Mouse (Mus musculus) forebrain, embryonic 16.5 days (tissue): ENCODE results near the gene Acp4. TPM values are rescaled to one million over a fixed set of nuclear protein-coding genes. Genes with fewer than 3 reads are reported as not detected.
"Not testable (repeated sequence)": the region's sequence is repeated elsewhere in the genome, so short reads cannot be mapped to it uniquely, and the experiment has no call there.

Source experiments
- ATAC-seq: fragments of 200-750 bp; cut with Nextera tagmentation; 2 replicates; pipeline ENCODE4 v1.8.0; 2017; ENCODE audit warnings: mild to moderate bottlenecking, moderate library complexity
- H3K27ac ChIP-seq: fragments of 300-500 bp; sonication (generic); 2 replicates; pipeline ENCODE4 v1.5.1; 2014; ENCODE audit warnings: low read length, control low read depth
- H3K27me3 ChIP-seq: fragments of 300-500 bp; sonication (generic); replicated peaks from 2 replicates; pipeline ENCODE4 v1.6.1; 2014; ENCODE audit warnings: low read length; ENCODE audit not compliant: control insufficient read depth, insufficient read depth
- H3K36me3 ChIP-seq: fragments of 300-500 bp; sonication (generic); 2 replicates; pipeline ENCODE4 v1.6.1; 2014; ENCODE audit not compliant: control insufficient read depth, insufficient read depth
- H3K4me1 ChIP-seq: fragments of 300-500 bp; sonication (generic); replicated peaks from 2 replicates; pipeline ENCODE4 v1.6.1; 2014; ENCODE audit warnings: low read length; ENCODE audit not compliant: control insufficient read depth, insufficient read depth
- H3K4me2 ChIP-seq: fragments of 300-500 bp; sonication (generic); 2 replicates; pipeline ENCODE4 v1.6.1; 2014; ENCODE audit warnings: mild to moderate bottlenecking, low read length, control low read depth
- H3K4me3 ChIP-seq: fragments of 300-500 bp; sonication (generic); replicated peaks from 2 replicates; pipeline ENCODE4 v1.5.1; 2014; ENCODE audit warnings: mild to moderate bottlenecking, low read length, control low read depth
- H3K9ac ChIP-seq: fragments of 300-500 bp; sonication (generic); replicated peaks from 2 replicates; pipeline ENCODE4 v1.6.1; 2014; ENCODE audit warnings: low read depth, low read length, control low read depth
- H3K9me3 ChIP-seq: fragments of 300-500 bp; sonication (generic); 2 replicates; pipeline ENCODE4 v1.6.1; 2016; ENCODE audit warnings: low read length; ENCODE audit not compliant: control insufficient read depth
- WGBS: fragments of 180-500 bp; shearing (Covaris S2); extraction: QIAGEN DNeasy Blood & Tissue Kit; methylation state at CpG from one replicate; pipeline ENCODE4 v1.1.7; 2014; 5-methylcytosine and 5-hydroxymethylcytosine counted together
- polyA plus RNA-seq: library from polyadenylated mRNA; unstranded; fragments of >200 nt; fragmentation: Nextera tagmentation; extraction: Ambion mirVana; gene quantifications from 2 replicates; pipeline ENCODE4 v1.2.1, GENCODE M21; 2015

The Acp4 gene
- not detected in 2 replicates for polyA plus RNA-seq

GRCm38 (mm10) chr7:44257278-44257677, at the start of gene Acp4:
Gene Acp4, minus strand, starts transcription at chr7:44257378.
- no peak for ATAC-seq

GRCm38 (mm10) chr7:44306516-44307240, 49.5 kb upstream of the Acp4 start, which contains the start of gene Clec11a:
Gene Clec11a, minus strand, starts transcription at chr7:44306902.
- H3K4me1 ChIP-seq: peaks cover 28% of the 10 kb centered on the region
- no peaks in the 10 kb centered on the region for H3K36me3 ChIP-seq
- no peaks in the 10 kb centered on the region for H3K27me3 ChIP-seq
- H3K4me2 ChIP-seq: peak within 1 kb of the TSS; percentile 87
- peak within 1 kb of the TSS; percentile 78; the same call in 1 of the 2 replicates for H3K4me3 ChIP-seq
- no peak for ATAC-seq
- WGBS: 66% methylated on average over 6 of the region's 6 CpGs
- peak within 1 kb of the TSS; percentile 35; the same call in 1 of the 2 replicates for H3K27ac ChIP-seq
- H3K9me3 ChIP-seq: no peaks in the 10 kb centered on the region
- no peak within 1 kb of the TSS; the same call in 1 of the 2 replicates for H3K9ac ChIP-seq

More at GRCm38 (mm10) chr7:44257278-44257677, at the start of gene Acp4:
- Histone ChIP-seq H3K27me3 (peaks cover 4% of the 10 kb centered on the region; the same call in 1 of the 2 replicates), H3K27ac (no peak within 1 kb of the TSS), H3K4me1 (0 out of 2 replicates have a peak, but pooled peaks cover 3% of the 10 kb centered on the region), H3K36me3 (peaks cover 7% of the 10 kb centered on the region), H3K4me2 (no peak within 1 kb of the TSS), H3K4me3 (no peak within 1 kb of the TSS), H3K9me3 (no peaks in the 10 kb centered on the region), H3K9ac (no peak within 1 kb of the TSS)
- 79% methylated on average over 4 of the region's 4 CpGs for WGBS

- H3K27ac ChIP-seq: peak overlapping the region; percentile 35; the same call in 1 of the 2 replicates
- H3K4me3 ChIP-seq: peak overlapping the region; percentile 78
- no peak for ATAC-seq
- H3K36me3 ChIP-seq: no peaks in the 10 kb centered on the region
- H3K4me1 ChIP-seq: peaks cover 18% of the 10 kb centered on the region
- H3K4me2 ChIP-seq: peak overlapping the region; percentile 87
- WGBS: 6% methylated on average over 16 of the region's 16 CpGs
- no peaks in the 10 kb centered on the region for H3K27me3 ChIP-seq
- H3K9me3 ChIP-seq: no peaks in the 10 kb centered on the region
- H3K9ac ChIP-seq: no peak overlapping the region; the same call in 1 of the 2 replicates
These were observed 48.5 kb upstream of the Acp4 start for GRCm38 (mm10) chr7:44305686-44306085.

- no peaks in the 10 kb centered on the region for H3K9me3 ChIP-seq
- no peaks in the 10 kb centered on the region for H3K27me3 ChIP-seq
- H3K4me3 ChIP-seq: peak overlapping the region; percentile 78
- H3K4me1 ChIP-seq: peaks cover 14% of the 10 kb centered on the region
- under 1% methylated on average over 49 of the region's 49 CpGs for WGBS
- peak overlapping the region; percentile 95 for H3K27ac ChIP-seq
- H3K9ac ChIP-seq: peak overlapping the region; percentile 97
- H3K4me2 ChIP-seq: peak overlapping the region; percentile 87
- no peaks in the 10 kb centered on the region for H3K36me3 ChIP-seq
- ATAC-seq: peak; percentile 94
These were observed 47.8 kb upstream of the Acp4 start for GRCm38 (mm10) chr7:44304775-44305641.

GRCm38 (mm10) chr7:44304463-44304774, 47.2 kb upstream of the Acp4 start:
- H3K9me3 ChIP-seq: no peaks in the 10 kb centered on the region
- peak overlapping the region; percentile 87 for H3K4me2 ChIP-seq
- H3K4me3 ChIP-seq: peak overlapping the region; percentile 78
- no peaks in the 10 kb centered on the region for H3K27me3 ChIP-seq
- peak; percentile 47 for ATAC-seq
- peak overlapping the region; percentile 95 for H3K27ac ChIP-seq
- peaks cover 14% of the 10 kb centered on the region for H3K4me1 ChIP-seq
- WGBS: under 1% methylated on average over 25 of the region's 25 CpGs
- H3K9ac ChIP-seq: peak overlapping the region; percentile 97
- H3K36me3 ChIP-seq: no peaks in the 10 kb centered on the region

GRCm38 (mm10) chr7:44303346-44304340, 46.5 kb upstream of the Acp4 start:
- 86% methylated on average over 14 of the region's 14 CpGs for WGBS

GRCm38 (mm10) chr7:44297501-44297900, 40.3 kb upstream of the Acp4 start:
- not testable (repeated sequence) for ATAC-seq

More at GRCm38 (mm10) chr7:44303346-44304340, 46.5 kb upstream of the Acp4 start:
- peaks cover 14% of the 10 kb centered on the region for H3K4me1 ChIP-seq
- H3K9me3 ChIP-seq: no peaks in the 10 kb centered on the region
- H3K36me3 ChIP-seq: no peaks in the 10 kb centered on the region
- peak overlapping the region; percentile 87 for H3K4me2 ChIP-seq
- H3K27ac ChIP-seq: peak overlapping the region; percentile 95
- ATAC-seq: no peak
- peak overlapping the region; percentile 78 for H3K4me3 ChIP-seq
- H3K9ac ChIP-seq: peak overlapping the region; percentile 97
- no peaks in the 10 kb centered on the region for H3K27me3 ChIP-seq

GRCm38 (mm10) chr7:44291418-44291817, 34.2 kb upstream of the Acp4 start:
- H3K9ac ChIP-seq: no peak overlapping the region
- 56% methylated on average over 4 of the region's 4 CpGs for WGBS
- H3K36me3 ChIP-seq: no peaks in the 10 kb centered on the region
- no peak overlapping the region for H3K27ac ChIP-seq
- H3K27me3 ChIP-seq: no peaks in the 10 kb centered on the region
- no peaks in the 10 kb centered on the region for H3K4me1 ChIP-seq
- H3K9me3 ChIP-seq: no peaks in the 10 kb centered on the region
- no peak for ATAC-seq
- H3K4me3 ChIP-seq: no peak overlapping the region
- H3K4me2 ChIP-seq: no peak overlapping the region

More at GRCm38 (mm10) chr7:44297501-44297900, 40.3 kb upstream of the Acp4 start:
- H3K9ac ChIP-seq, H3K4me3 ChIP-seq, H3K27me3 ChIP-seq, H3K9me3 ChIP-seq, H3K4me2 ChIP-seq, H3K4me1 ChIP-seq, H3K27ac ChIP-seq, H3K36me3 ChIP-seq: not testable (repeated sequence)
- 92% methylated on average over 2 of the region's 2 CpGs for WGBS
